Mouse (Mus musculus): ENCODE measurements around the gene Apba1. TPM values are rescaled to one million over a fixed set of nuclear protein-coding genes. Genes with fewer than 3 reads are reported as not detected.

The Apba1 gene
- total RNA-seq, 1 experiment = 0.22 TPM

DNA sequence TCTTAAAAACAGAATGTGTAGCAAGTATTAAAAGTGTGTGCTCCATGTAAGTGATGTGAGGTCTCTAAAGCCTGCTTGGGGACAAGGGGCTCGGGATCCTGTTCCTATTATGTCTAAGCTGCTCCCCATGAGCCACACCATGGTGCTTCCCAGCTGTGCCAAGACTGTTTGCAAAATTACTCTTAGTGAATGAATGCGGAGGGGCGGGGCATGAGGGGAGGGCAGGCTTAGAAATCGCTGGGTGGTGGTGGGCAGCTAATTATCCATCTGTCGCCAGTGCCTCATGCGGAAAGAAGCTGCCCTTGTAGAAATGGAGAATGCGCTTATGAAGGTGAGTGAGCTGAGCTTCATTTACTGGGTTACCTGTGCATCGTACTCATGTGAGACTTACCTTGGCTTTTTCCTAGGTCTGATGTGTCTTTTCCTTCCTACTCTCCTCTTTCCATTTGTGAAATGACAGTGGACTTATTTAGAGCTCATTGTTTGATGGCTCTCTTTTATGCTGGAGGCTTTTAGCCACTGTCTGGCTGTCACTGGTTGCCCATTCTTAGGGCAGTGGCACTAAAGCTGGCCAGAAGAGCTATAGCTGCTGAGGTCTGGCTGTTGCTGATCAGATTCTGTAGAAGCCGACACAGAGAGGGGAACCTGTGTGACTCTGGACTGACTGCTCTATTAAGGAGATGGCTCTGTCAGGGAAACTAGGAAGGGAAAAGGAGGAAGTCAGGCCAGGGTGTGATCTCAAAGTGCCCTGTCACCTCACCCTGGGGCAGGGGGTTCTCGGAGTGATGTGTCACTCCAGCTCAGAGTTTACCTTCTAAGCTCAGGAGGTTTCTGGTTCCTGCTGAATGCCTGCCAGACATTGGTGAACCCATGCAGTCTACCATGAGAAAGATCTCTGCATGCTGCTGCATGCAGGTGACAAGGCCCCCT is 12.1 kb downstream of the Apba1 start:
- no peak overlapping the region for H3K4me3 ChIP-seq (ENCODE audit: insufficient read depth in 1 of 2, low read depth in 1 of 2, low read length in 2 of 2, poor library complexity in 1 of 2, severe bottlenecking in 1 of 2)
- no peak overlapping the region for H3K27ac ChIP-seq (ENCODE audit: insufficient read depth, low read depth, low read length, poor library complexity, severe bottlenecking)
- no peak for DNase-seq (ENCODE audit: low read depth, low spot score)
- TF ChIP-seq ZNF384 (IDR thresholded peaks at IDR 0.05; ENCODE audit: low read depth, low read length) (no peak), ZC3H11A (IDR thresholded peaks at IDR 0.05; ENCODE audit: borderline replicate concordance, low read depth, low read length) (no peak), MAFK (IDR thresholded peaks at IDR 0.05; ENCODE audit: insufficient read depth, low read depth, low read length) (no peak), HCFC1 (IDR thresholded peaks at IDR 0.05; ENCODE audit: borderline replicate concordance, insufficient read depth, low read length) (no peak), CHD2 (IDR thresholded peaks at IDR 0.05; ENCODE audit: low read depth, low read length) (no peak)
- no peaks in the 10 kb centered on the region for H3K4me1 ChIP-seq (ENCODE audit: control insufficient read depth in 2 of 2, insufficient read depth in 2 of 2, low read length in 2 of 2, poor library complexity in 1 of 2)
- no peak overlapping the region for H3K9ac ChIP-seq (ENCODE audit: insufficient read depth, low read depth, low read length, poor library complexity, severe bottlenecking)
- H3K36me3 ChIP-seq (ENCODE audit: control insufficient read depth, insufficient read depth, low read length, poor library complexity, severe bottlenecking) = no peaks in the 10 kb centered on the region
- H3K9me3 ChIP-seq (ENCODE audit: control insufficient read depth, insufficient read depth, low read depth, low read length) = no peaks in the 10 kb centered on the region
- in situ Hi-C loops (cut with MboI; ENCODE audit: low sequenced_read_pairs in 2 of 2, unreplicated experiment in 2 of 2) = no loop called here

DNA sequence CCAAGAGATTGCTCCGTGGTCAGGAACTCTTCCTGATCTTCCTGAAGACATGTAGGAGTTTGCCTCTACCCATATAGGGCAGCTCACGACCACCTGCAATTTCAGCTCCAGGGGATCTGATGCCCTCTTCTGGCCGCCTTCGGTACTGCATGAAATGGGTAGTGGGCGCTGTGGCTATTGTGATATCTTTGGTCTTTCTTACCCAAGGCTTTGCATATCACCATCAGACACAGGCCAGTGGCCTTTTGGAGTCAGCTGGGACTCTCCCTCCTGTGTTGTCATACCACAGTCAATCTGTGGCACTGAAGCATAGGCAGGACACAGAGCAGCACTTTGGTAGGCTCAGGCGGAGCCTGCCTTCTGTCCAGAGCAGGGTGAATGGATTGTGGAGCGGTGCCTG is 13.3 kb downstream of the Apba1 start:
- Histone ChIP-seq H3K4me3 (ENCODE audit: insufficient read depth in 1 of 2, low read depth in 1 of 2, low read length in 2 of 2, poor library complexity in 1 of 2, severe bottlenecking in 1 of 2) (no peak overlapping the region), H3K9me3 (ENCODE audit: control insufficient read depth, insufficient read depth, low read depth, low read length) (no peaks in the 10 kb centered on the region), H3K4me1 (ENCODE audit: control insufficient read depth in 2 of 2, insufficient read depth in 2 of 2, low read length in 2 of 2, poor library complexity in 1 of 2) (no peaks in the 10 kb centered on the region), H3K27ac (ENCODE audit: insufficient read depth, low read depth, low read length, poor library complexity, severe bottlenecking) (no peak overlapping the region), H3K9ac (ENCODE audit: insufficient read depth, low read depth, low read length, poor library complexity, severe bottlenecking) (no peak overlapping the region), H3K36me3 (ENCODE audit: control insufficient read depth, insufficient read depth, low read length, poor library complexity, severe bottlenecking) (no peaks in the 10 kb centered on the region)
- no peak for TF ChIP-seq ZNF384 (IDR thresholded peaks at IDR 0.05; ENCODE audit: low read depth, low read length)
- peak; percentile 52; the same call in 1 of the 2 replicates for TF ChIP-seq ZC3H11A (IDR thresholded peaks at IDR 0.05; ENCODE audit: borderline replicate concordance, low read depth, low read length)
- peak; percentile 33 for DNase-seq (ENCODE audit: low read depth, low spot score)
- in situ Hi-C loops (cut with MboI; ENCODE audit: low sequenced_read_pairs in 2 of 2, unreplicated experiment in 2 of 2) = no loop called here

DNA sequence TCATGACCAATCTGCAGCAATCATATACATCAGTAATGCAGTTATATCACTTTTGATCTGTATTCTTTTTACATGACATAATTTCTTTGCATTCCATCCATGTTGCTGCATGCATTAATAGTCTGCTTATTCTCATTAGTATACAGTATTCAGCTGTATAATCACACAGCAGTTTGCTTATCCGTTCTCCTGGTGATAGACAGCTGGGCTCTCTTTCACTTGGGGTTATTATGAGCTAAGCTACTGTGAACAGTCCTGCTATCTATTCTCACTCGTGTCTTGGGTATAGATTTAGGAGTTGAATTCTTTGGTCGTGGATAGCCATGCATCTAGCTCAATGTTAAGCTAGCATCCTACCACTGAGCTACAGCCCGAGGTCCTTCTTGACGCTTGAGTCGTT is 16.7 kb downstream of the Apba1 start:
- H3K36me3 ChIP-seq (ENCODE audit: control insufficient read depth, insufficient read depth, low read length, poor library complexity, severe bottlenecking) = no peaks in the 10 kb centered on the region
- in situ Hi-C loops (cut with MboI; ENCODE audit: low sequenced_read_pairs in 2 of 2, unreplicated experiment in 2 of 2) = no loop called here
- H3K4me1 ChIP-seq (ENCODE audit: control insufficient read depth in 2 of 2, insufficient read depth in 2 of 2, low read length in 2 of 2, poor library complexity in 1 of 2) = no peaks in the 10 kb centered on the region
- H3K9ac ChIP-seq (ENCODE audit: insufficient read depth, low read depth, low read length, poor library complexity, severe bottlenecking) = no peak overlapping the region
- H3K4me3 ChIP-seq (ENCODE audit: insufficient read depth in 1 of 2, low read depth in 1 of 2, low read length in 2 of 2, poor library complexity in 1 of 2, severe bottlenecking in 1 of 2) = no peak overlapping the region
- H3K27ac ChIP-seq (ENCODE audit: insufficient read depth, low read depth, low read length, poor library complexity, severe bottlenecking) = no peak overlapping the region
- TF ChIP-seq ZNF384 (IDR thresholded peaks at IDR 0.05; ENCODE audit: low read depth, low read length) = no peak
- TF ChIP-seq ZC3H11A (IDR thresholded peaks at IDR 0.05; ENCODE audit: borderline replicate concordance, low read depth, low read length) = no peak
- no peak for TF ChIP-seq HCFC1 (IDR thresholded peaks at IDR 0.05; ENCODE audit: borderline replicate concordance, insufficient read depth, low read length)
- TF ChIP-seq MAFK (IDR thresholded peaks at IDR 0.05; ENCODE audit: insufficient read depth, low read depth, low read length) = no peak
- TF ChIP-seq CHD2 (IDR thresholded peaks at IDR 0.05; ENCODE audit: low read depth, low read length) = no peak
- H3K9me3 ChIP-seq (ENCODE audit: control insufficient read depth, insufficient read depth, low read depth, low read length) = no peaks in the 10 kb centered on the region
- no peak for DNase-seq (ENCODE audit: low read depth, low spot score)

DNA sequence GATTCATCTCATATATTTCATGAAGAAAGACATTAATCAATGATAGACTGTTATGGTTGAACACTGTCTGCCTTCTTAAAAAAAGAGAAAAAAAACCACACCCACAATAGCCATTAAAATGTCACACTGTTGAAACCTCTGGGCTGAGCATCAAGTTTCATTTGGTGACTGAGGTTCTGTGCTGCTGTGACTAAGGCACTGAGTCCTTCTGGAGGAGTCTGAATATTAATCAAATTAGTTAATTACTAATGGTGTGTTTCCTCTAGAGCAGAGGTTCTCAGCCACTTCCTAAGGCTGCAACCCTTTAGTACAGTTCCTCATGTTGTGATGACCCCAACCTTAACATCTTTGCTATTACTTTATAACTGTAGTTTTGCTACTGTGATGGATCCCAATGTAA is 20.4 kb downstream of the Apba1 start:
- in situ Hi-C loops (cut with MboI; ENCODE audit: low sequenced_read_pairs in 2 of 2, unreplicated experiment in 2 of 2) = no loop called here
- H3K4me3 ChIP-seq (ENCODE audit: insufficient read depth in 1 of 2, low read depth in 1 of 2, low read length in 2 of 2, poor library complexity in 1 of 2, severe bottlenecking in 1 of 2) = no peak overlapping the region
- no peak overlapping the region for H3K9ac ChIP-seq (ENCODE audit: insufficient read depth, low read depth, low read length, poor library complexity, severe bottlenecking)
- no peak for DNase-seq (ENCODE audit: low read depth, low spot score)
- no peak overlapping the region for H3K27ac ChIP-seq (ENCODE audit: insufficient read depth, low read depth, low read length, poor library complexity, severe bottlenecking)
- peaks cover 3 to 4% of the 10 kb centered on the region in 2 experiments; a peak in 2 of 4 replicates for H3K4me1 ChIP-seq (ENCODE audit: control insufficient read depth in 2 of 2, insufficient read depth in 2 of 2, low read length in 2 of 2, poor library complexity in 1 of 2)
- H3K9me3 ChIP-seq (ENCODE audit: control insufficient read depth, insufficient read depth, low read depth, low read length) = no peaks in the 10 kb centered on the region
- H3K36me3 ChIP-seq (ENCODE audit: control insufficient read depth, insufficient read depth, low read length, poor library complexity, severe bottlenecking) = no peaks in the 10 kb centered on the region
- TF ChIP-seq MAFK (IDR thresholded peaks at IDR 0.05; ENCODE audit: insufficient read depth, low read depth, low read length) = no peak
- TF ChIP-seq ZC3H11A (IDR thresholded peaks at IDR 0.05; ENCODE audit: borderline replicate concordance, low read depth, low read length) = no peak
- no peak for TF ChIP-seq CHD2 (IDR thresholded peaks at IDR 0.05; ENCODE audit: low read depth, low read length)
- TF ChIP-seq ZNF384 (IDR thresholded peaks at IDR 0.05; ENCODE audit: low read depth, low read length) = no peak

Data from ES-E14 (cell line).